Mouse (Mus musculus) 416B (cell line): ENCODE measurements around the gene Stk33.

ENCODE experiments used
- DNase-seq: peaks from one replicate; pipeline ENCODE4 v3.0.0; 2011; ENCODE audit warnings: low read depth

Stk33 gene

DNA sequence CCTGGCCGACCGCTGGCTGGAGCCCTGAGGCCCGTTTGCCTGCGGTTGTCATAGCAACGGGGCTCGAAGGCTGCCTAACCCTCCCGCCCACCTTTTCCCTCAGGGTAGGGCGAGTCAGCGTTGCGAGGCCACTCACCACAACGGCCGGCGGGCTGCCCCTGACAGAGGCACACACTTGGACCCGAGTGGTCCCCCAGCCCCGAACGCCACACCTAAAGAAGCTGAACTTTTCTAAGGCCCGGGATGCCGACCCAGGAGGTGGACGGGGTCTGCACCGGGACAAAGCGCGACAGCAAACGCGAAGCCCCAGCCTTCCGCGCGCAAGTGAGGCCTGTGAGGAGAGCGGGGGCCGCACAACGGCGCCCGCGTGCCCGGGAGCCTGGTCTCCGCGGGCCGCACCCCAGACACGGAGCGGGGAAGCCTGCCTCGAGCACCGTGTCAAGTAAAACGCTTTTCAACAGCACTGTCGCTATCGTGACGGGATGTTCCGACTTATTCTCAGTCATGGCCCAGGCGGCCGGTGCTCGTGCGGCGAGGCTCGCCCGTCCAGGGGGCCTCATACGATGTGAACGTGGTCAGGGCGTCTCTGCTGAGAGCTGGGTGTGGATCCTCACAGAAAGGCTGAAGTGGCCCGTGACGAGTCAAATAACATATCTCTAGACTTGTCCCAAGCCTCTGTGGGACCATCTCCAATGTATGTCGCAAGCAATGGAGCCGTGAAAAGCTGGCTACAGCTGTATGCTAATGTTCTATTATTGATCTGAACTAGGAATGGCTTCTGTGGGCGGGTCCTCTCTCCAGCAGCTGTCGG lies at the start of gene Stk33:
TSS of gene Stk33 (minus strand) at position 301 of the 811 bp plus-strand sequence.
- DNase-seq = no peak

DNA sequence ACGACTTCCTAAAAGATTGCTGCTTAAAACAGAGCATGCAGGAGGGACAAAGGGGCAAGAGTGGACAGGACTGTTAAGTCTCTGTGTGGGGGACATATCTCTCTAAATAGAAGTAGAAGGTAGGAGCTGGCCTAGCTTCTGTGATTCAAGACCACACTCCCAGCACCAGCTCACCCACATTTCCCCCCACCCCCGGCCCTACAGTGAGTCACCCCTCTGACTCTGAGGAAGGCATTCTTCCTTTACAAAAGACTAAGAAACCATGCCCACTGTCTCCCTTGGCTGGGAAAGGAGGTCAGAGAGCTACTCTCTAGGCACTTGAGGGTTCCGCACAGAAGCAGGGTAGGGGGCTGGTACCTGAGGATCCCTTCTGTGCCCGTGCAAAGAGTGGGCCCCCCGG lies 45.3 kb upstream of the Stk33 start:
- DNase-seq = peak; percentile 35

DNA sequence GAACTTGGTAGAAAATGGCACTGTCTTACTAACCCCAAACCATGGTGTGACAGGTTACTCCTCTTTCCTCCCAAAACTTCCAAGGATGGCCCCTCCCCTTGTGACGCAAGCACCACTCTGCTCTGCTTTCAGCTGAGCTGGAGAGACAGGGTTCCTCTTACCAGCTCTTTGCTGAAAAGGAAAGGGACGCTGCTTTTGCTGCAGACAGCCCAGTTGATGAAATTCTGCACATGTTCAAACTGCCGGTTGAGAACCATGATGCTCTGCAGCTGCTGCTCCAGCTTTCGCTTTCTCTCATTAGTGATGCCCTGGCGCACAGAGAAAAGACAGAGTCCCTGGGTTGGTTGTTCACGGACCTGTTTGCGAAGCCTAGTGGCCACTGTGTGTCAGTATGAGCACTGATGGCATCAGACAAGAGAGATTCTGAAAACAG lies 41.9 kb upstream of the Stk33 start:
- no peak for DNase-seq

DNA sequence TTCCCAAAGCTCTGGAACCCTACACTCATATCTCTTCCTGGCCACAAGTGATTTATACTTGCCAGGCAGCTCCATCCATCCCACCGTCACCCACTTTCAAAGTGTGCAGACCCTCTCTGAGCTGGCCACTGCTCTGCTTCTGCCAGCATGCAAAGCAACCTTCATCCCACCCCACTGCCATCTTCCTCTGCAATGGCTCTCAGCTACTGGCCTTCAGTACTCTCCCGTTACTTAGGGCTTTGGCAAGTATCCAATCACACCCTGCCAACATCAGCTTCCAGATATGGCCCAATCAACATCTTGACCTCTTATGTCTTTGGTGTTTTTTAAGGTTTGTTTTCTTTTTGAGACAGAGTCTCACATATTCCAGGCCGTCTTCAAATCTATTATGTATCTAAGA lies 39.0 kb upstream of the Stk33 start:
- DNase-seq = no peak

DNA sequence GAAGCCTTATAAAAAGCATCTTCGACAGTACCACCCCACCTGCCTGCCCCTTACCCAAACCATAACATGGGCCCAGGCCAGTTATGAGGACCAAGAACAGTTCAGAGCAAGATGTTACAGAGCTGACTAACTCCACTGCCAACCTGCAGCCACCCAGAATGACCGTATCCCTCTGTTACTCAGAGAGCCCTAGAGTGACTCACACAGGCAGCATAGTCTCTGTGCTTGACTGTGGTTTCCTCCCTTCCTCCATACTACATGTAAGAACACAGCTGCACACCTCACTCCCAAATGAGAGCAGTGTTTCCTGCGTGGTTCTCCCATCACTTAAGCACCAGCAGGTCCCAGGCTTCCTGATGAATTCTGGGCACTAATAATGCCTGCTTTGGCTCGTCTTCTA lies 31.8 kb upstream of the Stk33 start:
- peak; percentile 61 for DNase-seq

DNA sequence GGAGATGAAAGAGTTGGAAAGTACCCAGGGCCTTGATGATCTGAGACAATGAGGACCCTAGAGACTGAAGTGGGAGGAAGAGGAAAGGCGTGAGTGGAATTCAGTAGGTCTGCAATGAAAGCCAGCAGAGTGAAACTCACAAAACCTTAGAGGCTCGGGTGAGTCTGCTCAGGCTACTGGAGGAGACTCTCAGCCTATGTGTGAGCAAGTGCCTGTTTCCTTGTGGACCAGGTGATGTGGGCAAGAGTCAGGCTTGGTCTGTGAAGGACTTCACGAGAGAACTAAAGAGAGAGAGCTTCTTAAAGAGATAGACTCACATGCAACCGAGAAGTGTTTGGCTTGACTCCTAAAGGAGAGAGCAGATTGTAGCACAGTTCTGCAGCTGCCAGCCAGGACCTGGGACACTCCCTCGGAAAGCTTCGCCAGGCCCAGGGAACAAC lies 29.4 kb upstream of the Stk33 start:
- DNase-seq = no peak

DNA sequence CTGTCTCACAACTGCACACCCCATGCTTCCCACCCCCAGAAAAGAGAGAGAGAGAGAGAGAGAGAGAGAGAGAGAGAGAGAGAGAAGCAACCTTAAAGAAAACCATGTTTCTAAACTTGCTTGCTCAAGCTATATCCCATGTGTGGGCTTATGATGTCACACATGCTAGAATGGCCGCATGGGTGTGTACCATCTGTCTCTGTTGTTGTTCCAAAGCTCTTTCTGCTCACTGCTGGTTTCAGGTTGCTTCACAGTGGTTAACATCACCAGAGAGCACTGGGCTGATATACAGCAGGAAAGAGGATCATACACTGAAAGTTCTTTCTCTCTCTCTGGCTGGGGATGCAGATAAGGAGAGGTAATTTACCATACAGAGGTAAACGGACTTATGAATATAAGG lies 28.7 kb upstream of the Stk33 start:
- DNase-seq = no peak

DNA sequence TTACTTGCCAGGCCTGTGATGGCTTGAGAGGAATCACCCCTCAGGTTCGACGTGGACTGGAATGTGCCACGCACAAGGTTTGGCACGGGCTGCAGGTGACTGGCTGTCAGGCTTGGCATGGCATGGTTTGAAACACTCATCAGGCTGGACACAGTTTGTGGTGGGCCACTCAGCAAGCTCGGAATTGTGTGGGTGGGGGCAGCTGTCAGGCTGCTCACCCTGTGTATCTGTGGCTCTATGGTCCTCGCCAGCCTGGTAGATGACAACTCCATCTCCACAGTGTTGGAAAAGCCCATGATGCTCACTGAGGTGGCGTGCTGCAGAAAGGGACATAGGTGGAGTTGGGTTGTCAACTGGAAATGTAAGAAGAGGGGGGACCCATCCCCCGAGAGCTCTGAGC lies 21.8 kb upstream of the Stk33 start:
- DNase-seq = no peak

DNA sequence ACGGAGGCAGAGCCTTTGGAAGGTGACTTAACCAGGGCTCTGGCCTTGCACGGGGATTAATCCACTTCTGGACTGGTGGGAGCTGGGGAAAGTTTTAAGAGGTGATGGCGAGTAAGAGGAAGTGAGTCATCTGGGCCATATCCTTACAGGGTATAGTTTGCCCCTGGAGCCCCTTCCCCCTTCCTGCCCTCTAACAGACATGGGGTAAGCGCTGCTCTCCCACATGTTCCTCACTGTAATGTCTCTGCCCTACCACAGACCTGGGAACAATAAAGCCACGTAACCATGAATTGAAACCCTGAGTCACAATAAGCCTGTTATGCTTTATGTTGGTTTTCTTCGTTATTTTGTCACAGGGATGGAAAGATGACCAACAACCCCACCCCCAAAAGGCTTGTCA lies 17.7 kb upstream of the Stk33 start:
- DNase-seq = peak; percentile 91

DNA sequence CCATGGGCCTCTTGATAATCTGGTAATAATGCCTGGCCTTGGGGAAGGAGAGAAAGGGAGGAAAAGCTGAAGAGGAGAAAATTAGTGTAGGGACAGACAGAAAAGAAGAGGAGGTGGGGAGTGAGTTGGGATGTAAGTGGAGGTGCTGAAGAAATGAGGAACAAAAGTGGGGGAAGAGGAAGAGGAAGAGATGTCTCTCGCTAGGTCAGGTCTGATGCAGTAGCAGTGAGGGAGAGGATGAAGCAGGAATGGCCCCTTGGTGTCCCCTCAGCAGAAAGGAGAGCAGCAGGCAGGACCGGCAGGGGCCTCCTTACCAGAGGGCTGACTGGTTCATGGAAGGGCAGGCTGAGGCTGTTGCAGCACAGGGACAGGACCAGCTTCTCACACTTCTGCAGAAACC lies 16.9 kb upstream of the Stk33 start:
- DNase-seq = peak; percentile 24

DNA sequence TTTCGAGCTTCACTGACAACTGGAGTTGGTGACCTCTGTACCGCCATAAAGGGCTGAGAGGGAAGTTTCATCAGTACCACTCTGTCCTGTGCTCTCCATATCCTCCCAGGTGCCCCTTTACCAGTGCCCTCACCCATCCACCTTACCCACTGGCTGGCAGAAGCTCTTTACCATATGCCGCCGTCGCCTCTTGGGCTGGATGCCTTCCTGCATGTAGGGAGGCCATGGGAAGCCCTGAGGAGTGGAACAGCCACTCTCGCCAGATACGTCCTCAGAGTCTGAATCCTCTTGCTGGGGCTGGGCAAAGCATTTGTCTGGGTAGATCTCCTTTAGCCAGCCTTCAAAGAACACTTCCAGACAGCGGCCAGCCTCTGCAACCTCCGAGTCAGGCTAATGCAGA lies 16.0 kb upstream of the Stk33 start:
- DNase-seq = no peak

DNA sequence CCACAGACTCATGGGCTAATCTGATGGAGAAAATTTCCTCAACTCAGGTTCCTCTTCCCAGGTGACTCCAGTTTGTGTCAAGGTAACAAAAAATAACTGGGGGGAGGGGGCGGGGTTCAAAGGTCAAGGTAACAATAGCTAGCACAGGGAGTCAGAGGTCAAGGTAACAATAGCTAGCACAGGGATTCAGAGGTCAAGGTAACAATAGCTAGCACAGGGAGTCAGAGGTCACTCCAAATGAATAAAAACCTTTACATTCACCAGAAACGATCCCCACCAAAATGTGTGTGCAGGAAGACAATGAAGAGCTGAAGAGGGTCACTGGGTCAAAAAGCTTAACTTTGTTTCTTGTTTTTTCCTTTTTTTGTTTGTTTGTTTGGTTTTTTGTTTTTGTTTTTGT lies 9.2 kb upstream of the Stk33 start:
- no peak for DNase-seq

DNA sequence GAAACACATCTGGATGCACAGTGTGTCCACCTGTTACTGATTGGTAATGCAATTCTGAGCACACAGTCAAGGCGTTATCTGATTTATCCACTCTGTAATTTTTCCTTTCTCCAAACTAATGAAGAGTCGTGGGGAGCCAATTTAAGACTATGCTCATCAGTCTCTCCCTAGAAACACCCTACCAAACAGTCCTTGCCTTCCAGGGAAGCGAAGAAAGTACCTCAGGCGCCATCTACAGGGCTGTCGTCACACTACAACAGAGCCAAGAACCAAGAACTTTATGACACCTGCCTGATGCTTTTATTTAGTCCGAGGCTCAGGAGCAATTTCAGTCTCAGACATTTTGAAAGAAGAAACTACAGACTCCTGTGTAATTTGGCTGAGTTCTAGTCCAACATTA lies 6.1 kb upstream of the Stk33 start:
- DNase-seq = peak; percentile 49

DNA sequence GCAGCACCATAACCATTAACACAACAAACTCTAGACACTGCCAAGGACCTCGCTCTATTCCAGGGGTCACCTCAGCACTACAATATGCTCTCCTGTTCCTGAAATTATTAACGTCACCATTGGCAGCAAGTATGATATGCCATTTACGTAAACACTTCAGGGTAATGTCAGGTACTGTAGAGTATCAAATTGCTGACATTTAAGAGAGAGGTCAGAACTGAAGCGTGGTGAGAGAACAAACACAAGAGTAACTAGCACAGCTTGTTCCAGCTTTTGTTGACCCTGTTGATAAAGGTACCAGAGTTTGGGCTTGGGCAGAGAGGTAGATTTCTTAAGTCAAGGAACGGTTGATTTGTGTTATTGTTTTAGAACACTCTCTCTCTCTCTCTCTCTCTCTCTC lies 3.9 kb upstream of the Stk33 start:
- DNase-seq = no peak

DNA sequence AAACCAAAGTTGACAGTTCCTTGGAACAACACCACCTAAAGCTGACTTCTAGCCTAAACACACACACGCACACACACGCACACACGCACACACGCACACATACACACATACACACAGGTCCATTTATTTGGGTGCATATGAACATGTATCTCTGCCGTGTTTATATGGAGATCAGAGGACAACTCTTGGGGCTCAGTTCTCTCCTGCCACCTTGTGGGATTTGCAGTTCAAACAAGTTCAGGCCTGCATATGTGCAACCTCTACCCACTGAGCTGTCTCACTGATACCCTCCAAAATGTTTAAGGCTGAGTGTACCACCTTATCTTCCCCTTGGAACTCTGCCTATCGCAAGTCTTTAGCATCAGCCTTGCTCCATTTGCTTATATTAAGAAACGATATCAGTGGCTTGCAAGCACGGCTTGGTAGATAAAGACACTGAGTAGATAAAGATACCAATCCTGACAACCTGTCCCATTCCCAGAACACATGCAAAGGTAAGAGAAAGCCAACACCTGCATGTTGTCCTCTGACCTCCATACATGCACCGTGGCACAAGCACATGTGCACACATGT lies 1.9 kb upstream of the Stk33 start:
- DNase-seq = peak; percentile 24

DNA sequence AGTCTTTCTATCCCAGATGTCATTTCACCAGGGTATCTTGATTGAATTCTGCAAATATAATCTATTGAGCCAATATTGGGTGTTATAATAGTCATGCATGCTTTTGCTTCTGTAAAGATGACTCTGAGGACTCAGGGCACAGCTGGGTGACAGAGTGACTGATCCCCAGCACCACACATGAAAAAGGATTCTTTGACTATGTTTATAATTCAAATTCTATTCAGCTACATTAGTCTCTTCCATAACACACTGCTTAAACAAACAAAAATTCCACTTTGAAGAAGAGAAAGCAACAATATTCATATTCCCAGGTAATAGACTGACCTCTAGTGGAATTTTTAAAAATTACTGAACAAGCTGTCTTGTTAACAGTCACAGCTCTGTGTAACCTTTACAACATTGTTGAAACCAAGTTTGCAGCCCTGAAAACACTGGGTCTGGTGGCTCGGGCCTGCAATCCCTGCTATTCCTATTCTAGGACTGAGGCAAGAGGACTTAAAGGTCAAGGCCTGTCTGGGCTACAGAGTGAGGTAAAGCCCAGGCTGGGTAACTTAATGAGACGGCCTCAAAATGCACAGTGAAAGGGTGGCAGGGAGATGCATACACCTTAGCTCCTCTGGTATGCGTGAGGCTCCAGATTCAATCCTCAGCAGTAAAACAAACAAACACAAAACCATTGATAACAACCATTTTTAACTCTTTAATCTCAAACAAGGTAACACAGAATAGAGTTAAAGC lies 14.3 kb downstream of the Stk33 start:
- DNase-seq = peak; percentile 46

DNA sequence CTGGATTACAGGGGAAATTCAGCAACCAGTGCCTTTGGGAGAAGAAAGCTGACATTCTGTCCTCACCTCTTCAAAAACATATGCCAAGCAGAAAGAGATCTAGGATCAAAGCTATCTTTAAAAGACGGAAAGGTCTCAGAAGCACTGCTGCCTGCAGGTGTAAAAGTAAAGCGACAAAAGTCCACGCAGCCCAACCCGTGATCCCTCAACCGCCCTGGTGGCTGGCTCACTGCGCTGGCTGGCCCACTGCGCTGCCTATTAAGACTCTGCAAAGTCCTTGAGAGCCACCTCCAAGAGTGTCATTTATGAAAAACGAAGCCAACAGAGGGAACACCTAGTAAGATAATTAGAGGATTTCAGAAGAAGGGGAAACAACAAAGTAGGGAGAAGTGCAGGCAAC lies 16.1 kb downstream of the Stk33 start:
- DNase-seq = no peak

DNA sequence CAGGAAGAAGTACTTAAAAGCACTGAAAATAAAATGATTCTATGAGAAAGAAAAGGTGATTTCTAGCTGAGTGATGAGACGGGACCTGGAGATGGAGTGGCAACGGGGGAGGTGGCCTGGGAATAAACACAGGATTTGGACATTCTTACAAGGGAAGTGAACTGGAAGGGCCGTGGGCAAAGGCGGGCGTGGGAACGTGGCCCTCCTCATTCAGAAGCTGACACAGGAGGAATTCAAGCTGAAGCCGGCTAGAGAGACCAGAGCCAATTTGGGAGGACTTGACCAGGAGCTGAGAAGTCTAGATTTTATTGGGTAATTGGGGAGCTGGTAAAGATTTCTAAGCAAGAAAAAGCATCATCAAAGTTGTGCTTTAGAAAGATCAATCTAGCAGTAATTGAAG lies 33.4 kb downstream of the Stk33 start:
- DNase-seq = no peak

DNA sequence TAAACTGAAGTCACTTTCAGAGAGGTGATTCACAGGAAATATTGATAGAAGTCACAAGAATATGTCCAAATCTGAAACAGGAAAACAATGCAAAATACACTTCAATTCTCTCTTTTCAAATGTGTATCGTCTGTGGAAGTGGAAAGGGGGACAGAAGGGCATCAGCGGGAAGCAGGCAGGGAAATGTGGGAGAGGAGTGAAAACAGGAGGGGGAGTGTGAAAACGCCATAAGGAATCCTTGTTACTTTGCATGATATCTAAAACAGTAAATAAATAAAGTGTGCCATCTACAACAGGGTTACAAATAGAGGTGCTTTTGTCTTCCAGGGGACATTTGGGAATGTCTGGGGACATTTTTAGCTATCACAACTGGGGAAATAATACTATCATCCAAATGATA lies 39.6 kb downstream of the Stk33 start:
- no peak for DNase-seq

DNA sequence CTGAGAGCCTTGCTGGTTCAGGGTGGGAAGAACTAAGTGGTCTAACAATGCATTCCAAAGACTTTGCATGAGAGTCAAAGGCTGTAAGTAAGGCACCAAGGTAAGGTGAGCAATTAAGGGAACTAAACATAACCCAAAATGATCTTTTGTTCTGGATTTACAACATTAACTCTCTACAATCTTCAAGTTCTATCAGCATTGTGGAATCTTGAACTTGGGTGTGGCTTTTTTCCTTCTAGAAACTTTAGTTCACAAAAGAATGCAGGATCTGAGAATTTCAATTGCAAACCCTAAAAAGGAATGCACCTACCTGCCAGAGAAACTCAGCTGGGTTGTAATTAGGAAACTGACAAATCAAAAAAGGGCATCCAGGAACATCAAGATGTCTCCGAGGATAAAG lies 57.8 kb downstream of the Stk33 start:
- DNase-seq = no peak

DNA sequence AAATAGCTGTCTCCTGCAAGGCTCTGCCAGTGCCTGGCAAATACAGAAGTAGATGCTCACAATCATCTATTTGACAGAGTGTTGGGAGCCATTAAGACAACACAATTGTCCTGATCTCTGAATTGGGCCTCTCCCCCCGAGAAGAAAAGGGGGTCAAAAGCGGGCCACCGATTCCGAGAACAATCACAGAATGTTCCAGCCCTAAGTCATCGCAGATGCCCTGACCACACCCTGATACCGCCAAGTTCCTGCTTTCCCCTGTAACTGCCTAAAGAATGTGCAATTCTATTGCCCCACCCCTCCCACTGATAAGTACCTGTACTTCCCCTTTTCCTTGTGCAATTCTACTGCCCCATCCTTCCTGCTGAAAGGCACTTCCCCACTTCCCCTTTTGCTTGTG lies 65.3 kb downstream of the Stk33 start:
- DNase-seq = peak; percentile 3

DNA sequence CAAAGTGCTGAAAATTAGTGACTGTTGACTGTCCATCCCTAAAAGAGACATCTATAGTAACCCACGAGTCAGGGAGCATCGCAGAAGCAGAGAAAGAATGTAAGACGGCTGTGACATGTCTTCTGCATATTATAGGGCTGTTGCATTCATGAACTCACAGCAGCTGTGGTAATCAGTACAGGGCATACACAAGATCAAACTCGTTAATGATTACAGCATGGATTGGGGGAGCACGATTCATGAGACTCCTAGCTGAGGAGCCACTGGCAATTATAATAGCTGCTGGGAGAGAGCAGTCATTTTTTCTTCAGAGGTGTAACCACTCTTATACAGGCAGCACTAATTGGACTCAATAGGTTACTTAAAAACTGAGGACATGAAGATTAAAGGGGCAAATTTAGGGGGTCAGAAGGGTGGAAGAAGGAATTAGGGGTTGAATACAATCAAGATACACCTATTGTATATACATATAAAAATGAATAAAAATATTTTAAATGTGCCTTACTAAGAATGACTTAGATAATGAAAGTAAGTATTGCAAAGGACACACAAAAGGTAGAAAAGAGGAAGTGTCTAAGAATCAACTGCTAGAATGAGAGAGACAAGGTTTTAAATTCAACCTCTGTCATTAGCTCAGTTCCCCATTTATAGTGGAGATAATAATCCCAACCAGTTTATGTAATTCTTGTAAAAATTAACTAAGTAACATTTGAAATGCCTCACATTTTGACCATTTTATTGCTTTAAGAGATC lies 80.3 kb downstream of the Stk33 start:
- peak; percentile 21 for DNase-seq
